ENCODE assay signal across 12 mouse cellular contexts in the genomic region with DNA sequence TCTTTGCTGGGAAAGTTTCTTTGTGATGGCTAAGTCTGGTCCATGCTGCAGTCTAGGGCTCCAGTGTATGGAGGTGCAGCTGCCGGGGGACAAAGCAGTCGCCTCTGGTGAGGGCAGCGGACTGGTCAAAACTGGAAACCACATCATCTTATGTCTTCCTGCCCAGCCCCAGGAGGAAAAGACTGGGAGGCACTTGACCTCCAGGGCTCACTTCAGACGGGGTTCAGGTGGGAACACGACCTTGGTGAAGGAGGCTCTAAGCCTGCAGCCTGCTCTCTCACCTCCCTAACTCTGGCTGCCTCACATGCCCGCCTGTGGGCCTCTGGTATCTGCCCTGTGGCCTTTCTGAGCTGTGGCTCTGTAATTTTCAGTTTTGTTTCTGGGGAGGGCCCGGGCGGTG. TPM values are rescaled to one million over a fixed set of nuclear protein-coding genes. Genes with fewer than 3 reads are reported as not detected.
DNase-seq lines count a peak whose midpoint lies in the region; ATAC-seq lines count a peak whose summit lies in the region.
"Had no signal": no experiment of that assay in that cellular context is flagged by ENCODE, and none has a peak within 500 bp of the region (broad histone marks: within the 10 kb centered on the region; RNA-seq: fewer than 3 reads in every experiment).

No protein-coding gene starts in this region.

- H3K27me3 ChIP-seq in hindbrain, embryonic 10.5 days (ENCODE audit: insufficient read depth, poor library complexity, severe bottlenecking): peaks cover 67% of the 10 kb centered on the region
- H3K27me3 ChIP-seq in hindbrain, embryonic 16.5 days (replicated peaks; ENCODE audit: control insufficient read depth, insufficient read depth, low read length): no peaks in the 10 kb centered on the region
- H3K27me3 ChIP-seq in embryonic facial prominence, embryonic 13.5 days: peaks cover 9% of the 10 kb centered on the region

- peaks cover 98% of the 10 kb centered on the region for H3K4me1 ChIP-seq in hindbrain, embryonic 10.5 days (replicated peaks)
- H3K4me1 ChIP-seq in hindbrain, embryonic 16.5 days (ENCODE audit: control insufficient read depth, insufficient read depth, low read depth, low read length): peaks cover 70% of the 10 kb centered on the region
- H3K4me1 ChIP-seq in embryonic facial prominence, embryonic 13.5 days: peaks cover 79% of the 10 kb centered on the region

- H3K27ac ChIP-seq in hindbrain, embryonic 10.5 days: peak overlapping the region; percentile 89
- no peak overlapping the region; the same call in 1 of the 2 replicates for H3K27ac ChIP-seq in hindbrain, embryonic 16.5 days (ENCODE audit: low read depth, low read length)
- no peak overlapping the region for H3K27ac ChIP-seq in embryonic facial prominence, embryonic 13.5 days
- H3K27ac ChIP-seq: kidney, embryonic 15.5 days; liver, embryonic 15.5 days had no signal

- H3K4me3 ChIP-seq in hindbrain, embryonic 10.5 days: peak overlapping the region; percentile 81
- no peak overlapping the region for H3K4me3 ChIP-seq in hindbrain, embryonic 16.5 days (ENCODE audit: low read length)
- no peak overlapping the region for H3K4me3 ChIP-seq in embryonic facial prominence, embryonic 13.5 days
- H3K4me3 ChIP-seq: kidney, embryonic 15.5 days; liver, embryonic 15.5 days had no signal

- H3K9me3 ChIP-seq in hindbrain, embryonic 10.5 days: no peaks in the 10 kb centered on the region
- H3K9me3 ChIP-seq in hindbrain, embryonic 16.5 days (ENCODE audit: control insufficient read depth, low read length): no peaks in the 10 kb centered on the region
- H3K9me3 ChIP-seq in embryonic facial prominence, embryonic 13.5 days: no peaks in the 10 kb centered on the region
- H3K9me3 ChIP-seq: kidney, embryonic 15.5 days; liver, embryonic 15.5 days had no signal

- no peak for ATAC-seq in hindbrain, embryonic 16.5 days
- ATAC-seq in embryonic facial prominence, embryonic 13.5 days (ENCODE audit: insufficient number of reproducible peaks, insufficient read depth, low FRiP score, low TSS enrichment, low read depth): no peak

- no peak overlapping the region for H3K9ac ChIP-seq in hindbrain, embryonic 16.5 days (ENCODE audit: low read depth, low read length)
- 0 out of 2 replicates have a peak overlapping the region, but pooled peaks have one; percentile 6 for H3K9ac ChIP-seq in embryonic facial prominence, embryonic 13.5 days
- H3K9ac ChIP-seq: kidney, embryonic 15.5 days; liver, embryonic 15.5 days had no signal

- H3K4me2 ChIP-seq in hindbrain, embryonic 16.5 days (ENCODE audit: low read length): no peak overlapping the region
- H3K4me2 ChIP-seq in embryonic facial prominence, embryonic 13.5 days: no peak overlapping the region

- H3K36me3 ChIP-seq in hindbrain, embryonic 10.5 days: no peaks in the 10 kb centered on the region
- H3K36me3 ChIP-seq in hindbrain, embryonic 16.5 days (ENCODE audit: control insufficient read depth, insufficient read depth, low read length): no peaks in the 10 kb centered on the region
- no peaks in the 10 kb centered on the region for H3K36me3 ChIP-seq in embryonic facial prominence, embryonic 13.5 days
- H3K36me3 ChIP-seq: kidney, embryonic 15.5 days had no signal

- no peak for DNase-seq in hindbrain, embryonic 10.5 days (ENCODE audit: low spot score)
- DNase-seq in 416B (ENCODE audit: low read depth): peak; percentile 63
- peak; percentile 27 for DNase-seq in induced T-regulatory cell, adult 2 months (ENCODE audit: low read depth)
- no peak for DNase-seq in ovary, postnatal 36 days (ENCODE audit: low spot score)
- DNase-seq in B cell, adult 2 months: no peak
- no peak for DNase-seq in right cerebral cortex, postnatal 4 days
- DNase-seq: cerebellum, adult 9-10 months; heart, adult 18-20 months had no signal

- 20% methylated on average over 8 of the region's 8 CpGs for WGBS in hindbrain, embryonic 10.5 days
- WGBS in hindbrain, embryonic 16.5 days: 34% methylated on average over 8 of the region's 8 CpGs
- WGBS in embryonic facial prominence, embryonic 13.5 days: 38% methylated on average over 8 of the region's 8 CpGs

RNA-seq across cellular contexts. Expression of a gene that starts 55.0 kb away (rescaled TPM):
- 138 and 165 TPM in 2 replicates for polyA plus RNA-seq in hindbrain, embryonic 10.5 days (2016; fragmentation: Nextera tagmentation; extraction: Ambion mirVana)
- 20.6 and 22.0 TPM in 2 replicates for polyA plus RNA-seq in hindbrain, embryonic 16.5 days (2015; fragmentation: Nextera tagmentation; extraction: Ambion mirVana)
- 98.6 and 111 TPM in 2 replicates for polyA plus RNA-seq in embryonic facial prominence, embryonic 13.5 days (2015; fragmentation: Nextera tagmentation; extraction: Ambion mirVana)

Comparison
In these comparisons a context has a peak if more than half of its experiments do, and no peak if none do; other contexts are left out.
1. DNase-seq: peak in 416B (single experiment) and induced T-regulatory cell, adult 2 months (single experiment); none in hindbrain, embryonic 10.5 days (single experiment), ovary, postnatal 36 days (single experiment), B cell, adult 2 months (0 of 2) and right cerebral cortex, postnatal 4 days (single experiment).